Mouse (Mus musculus): ENCODE measurements around the gene Tspan9.
A peak's percentile ranks its signal among the peaks of the same experiment; 100 is the strongest.

Tspan9 gene

GRCm38 (mm10) chr6:128007982-128008562 lies 135.3 kb downstream of the Tspan9 start:
- no peak for DNase-seq

GRCm38 (mm10) chr6:128007241-128007701 lies 136.1 kb downstream of the Tspan9 start:
- no peak for DNase-seq

GRCm38 (mm10) chr6:128006156-128006555 lies 137.2 kb downstream of the Tspan9 start:
- DNase-seq = no peak

GRCm38 (mm10) chr6:128004544-128004943 lies 138.8 kb downstream of the Tspan9 start:
- DNase-seq = no peak

GRCm38 (mm10) chr6:128003542-128003941 lies 139.9 kb downstream of the Tspan9 start:
- DNase-seq = no peak

- no peak for DNase-seq
These were observed 140.7 kb downstream of the Tspan9 start for GRCm38 (mm10) chr6:128002667-128003066.

- no peak for DNase-seq
These were observed 141.3 kb downstream of the Tspan9 start for GRCm38 (mm10) chr6:128002104-128002503.

GRCm38 (mm10) chr6:128001587-128001986 lies 141.8 kb downstream of the Tspan9 start:
- DNase-seq = no peak

- no peak for DNase-seq
These were observed 142.6 kb downstream of the Tspan9 start for GRCm38 (mm10) chr6:128000777-128001176.

GRCm38 (mm10) chr6:127999118-127999517 lies 144.3 kb downstream of the Tspan9 start:
- DNase-seq = peak; percentile 85

- DNase-seq = no peak
These were observed 146.5 kb downstream of the Tspan9 start for GRCm38 (mm10) chr6:127996928-127997327.

GRCm38 (mm10) chr6:127992993-127993392 lies 150.4 kb downstream of the Tspan9 start:
- no peak for DNase-seq

GRCm38 (mm10) chr6:127991509-127992176 lies 151.8 kb downstream of the Tspan9 start:
- no peak for DNase-seq

GRCm38 (mm10) chr6:127989624-127990212 lies 153.7 kb downstream of the Tspan9 start:
- peak; percentile 91 for DNase-seq

GRCm38 (mm10) chr6:127988944-127989494 lies 154.4 kb downstream of the Tspan9 start:
- no peak for DNase-seq

- DNase-seq = no peak
These were observed 156.0 kb downstream of the Tspan9 start for GRCm38 (mm10) chr6:127987374-127987773.

GRCm38 (mm10) chr6:127986357-127986756 lies 157.0 kb downstream of the Tspan9 start:
- DNase-seq = no peak

- peak; percentile 87 for DNase-seq
These were observed 162.2 kb downstream of the Tspan9 start for GRCm38 (mm10) chr6:127981176-127981575.

GRCm38 (mm10) chr6:127980381-127981045 lies 162.9 kb downstream of the Tspan9 start:
- no peak for DNase-seq

- DNase-seq = peak; percentile 93
These were observed 163.6 kb downstream of the Tspan9 start for GRCm38 (mm10) chr6:127979831-127980230.

GRCm38 (mm10) chr6:127978941-127979340 lies 164.5 kb downstream of the Tspan9 start:
- no peak for DNase-seq

- peak; percentile 37 for DNase-seq
These were observed 166.7 kb downstream of the Tspan9 start for GRCm38 (mm10) chr6:127976695-127977094.

- DNase-seq = peak; percentile 26
These were observed 169.4 kb downstream of the Tspan9 start for GRCm38 (mm10) chr6:127974000-127974399.

All from cerebellum, adult 8-10 months (tissue).